Mouse (Mus musculus): ENCODE results near the gene Col26a1.
A peak's percentile ranks its signal among the peaks of the same experiment; 100 is the strongest.

Col26a1 gene

DNA sequence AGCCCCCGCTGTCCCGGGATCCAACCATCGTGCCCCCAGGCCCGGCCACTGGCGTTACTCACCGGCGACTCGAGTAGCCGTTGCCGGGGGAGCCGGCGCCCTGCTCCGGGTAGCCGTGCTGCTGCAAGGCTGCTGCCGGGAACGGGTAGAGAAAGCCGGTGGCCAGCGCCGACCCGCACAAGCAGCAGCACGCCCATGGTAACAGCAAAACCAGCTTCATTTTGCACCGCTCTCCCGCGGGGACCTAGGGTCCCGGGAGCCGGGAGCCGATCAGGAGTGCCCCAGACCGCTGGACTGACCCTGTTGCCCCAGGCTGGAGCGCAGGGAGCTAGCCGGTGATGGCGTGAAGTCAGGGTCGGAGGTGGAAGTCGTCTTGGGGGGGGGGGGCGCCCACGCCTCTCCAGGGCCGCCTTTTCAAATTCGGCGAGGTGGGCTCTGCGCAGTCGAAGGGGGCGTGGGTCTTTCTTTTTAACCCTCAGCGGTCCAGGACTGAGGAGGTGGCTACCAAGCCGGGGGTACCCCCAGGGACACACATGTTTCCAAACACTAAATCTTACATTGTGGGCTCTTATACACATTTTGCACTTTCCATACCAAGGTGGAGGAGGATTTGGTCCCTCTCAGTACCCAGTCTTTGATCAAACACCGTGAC lies at the start of gene Col26a1:
TSS of gene Col26a1 (minus strand) at position 422 of the 652 bp plus-strand sequence.
- DNase-seq (ENCODE audit: low read depth) = no peak

DNA sequence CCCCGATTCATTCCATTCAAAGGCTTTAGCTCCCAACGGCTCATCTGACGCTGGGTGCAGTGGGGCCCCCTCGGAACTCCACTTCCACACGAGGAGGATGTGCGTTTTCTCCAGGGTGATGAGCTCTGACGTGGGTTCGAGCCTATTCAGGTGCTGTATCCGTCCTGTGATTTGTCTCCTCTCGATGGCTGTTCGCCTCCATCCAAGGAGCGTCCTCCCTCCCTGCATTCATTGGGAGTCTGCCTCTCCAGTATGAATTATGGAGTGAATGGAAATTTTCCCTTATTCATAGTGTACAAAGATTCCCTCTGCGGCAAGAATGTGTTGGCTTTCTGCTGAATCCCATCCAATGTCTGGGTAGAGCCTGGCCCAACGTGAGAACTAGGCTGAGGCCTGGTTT lies 48.9 kb upstream of the Col26a1 start:
- DNase-seq (ENCODE audit: low read depth) = no peak

DNA sequence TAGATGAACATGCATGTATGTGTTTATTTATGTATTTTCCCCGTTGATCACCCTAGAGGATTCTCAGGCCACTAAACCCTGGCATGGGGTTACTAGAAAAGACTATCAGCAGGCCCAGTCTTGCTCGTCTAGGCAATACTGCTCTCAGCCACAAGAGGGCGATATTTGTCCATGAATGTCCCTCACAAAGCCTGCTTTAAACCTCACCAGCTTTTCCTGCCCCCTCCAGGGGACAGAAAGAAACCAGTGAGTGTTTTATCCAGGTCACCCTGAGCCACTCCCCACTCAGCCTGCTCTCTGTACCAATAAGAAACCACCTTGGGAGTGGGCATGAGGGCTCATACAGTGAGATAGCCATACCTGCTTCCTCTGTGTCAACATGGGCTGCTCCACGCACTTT lies 46.1 kb upstream of the Col26a1 start:
- peak; percentile 86 for DNase-seq (ENCODE audit: low read depth)

DNA sequence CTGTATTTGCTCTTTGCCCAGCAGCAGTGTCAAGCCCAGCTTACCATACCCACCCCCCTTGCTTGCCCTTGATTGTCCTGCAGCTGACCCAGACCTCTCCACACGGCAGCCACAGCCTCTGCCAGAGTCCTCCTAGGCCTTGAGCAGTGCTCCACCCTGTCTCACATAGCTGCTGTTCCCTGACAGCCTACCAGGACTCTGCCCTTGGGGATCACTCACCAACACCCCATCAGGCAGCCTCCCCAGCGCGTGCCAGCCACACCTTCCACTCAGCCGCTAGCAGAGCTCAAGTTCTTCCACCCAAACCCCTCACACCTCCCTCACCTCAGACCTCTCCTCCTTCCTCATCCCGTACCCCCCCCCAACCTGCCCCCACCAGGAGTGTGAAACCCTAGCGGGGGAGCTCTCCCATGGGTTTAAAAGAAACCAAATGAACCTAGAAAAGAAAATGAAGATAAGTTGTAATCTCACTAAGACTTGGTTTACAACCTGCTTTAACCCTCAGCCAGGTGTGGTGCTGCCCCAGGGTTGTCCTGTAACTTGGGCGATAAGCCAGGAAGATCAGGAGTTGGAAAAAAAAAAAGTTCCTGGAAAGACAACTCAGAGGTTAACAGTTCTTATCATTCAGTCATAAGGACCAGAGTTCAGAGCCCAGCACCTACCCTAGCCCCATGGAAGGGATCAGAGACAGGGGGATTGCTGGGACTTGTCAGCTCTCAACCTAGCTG lies 40.9 kb upstream of the Col26a1 start:
- DNase-seq (ENCODE audit: low read depth) = no peak

DNA sequence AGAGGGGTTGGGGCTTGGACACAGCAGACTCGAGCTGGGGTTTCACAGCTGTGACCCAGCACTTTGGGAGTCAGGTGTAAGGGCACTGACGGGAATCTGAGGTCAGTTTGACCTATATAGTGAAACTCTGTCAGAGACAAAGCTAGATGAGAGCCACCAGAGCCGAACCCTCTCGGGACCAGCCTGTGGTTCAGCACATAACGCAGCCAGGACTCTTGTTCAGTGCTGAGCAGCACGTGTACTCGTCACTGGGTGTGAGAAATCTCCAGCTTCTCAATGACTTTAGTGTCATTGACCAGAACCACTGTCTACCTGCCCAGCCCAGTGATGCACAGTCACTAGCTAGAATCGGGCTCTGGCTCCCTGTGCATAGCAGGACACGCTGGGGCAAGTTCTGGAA lies 39.8 kb upstream of the Col26a1 start:
- DNase-seq (ENCODE audit: low read depth) = no peak

DNA sequence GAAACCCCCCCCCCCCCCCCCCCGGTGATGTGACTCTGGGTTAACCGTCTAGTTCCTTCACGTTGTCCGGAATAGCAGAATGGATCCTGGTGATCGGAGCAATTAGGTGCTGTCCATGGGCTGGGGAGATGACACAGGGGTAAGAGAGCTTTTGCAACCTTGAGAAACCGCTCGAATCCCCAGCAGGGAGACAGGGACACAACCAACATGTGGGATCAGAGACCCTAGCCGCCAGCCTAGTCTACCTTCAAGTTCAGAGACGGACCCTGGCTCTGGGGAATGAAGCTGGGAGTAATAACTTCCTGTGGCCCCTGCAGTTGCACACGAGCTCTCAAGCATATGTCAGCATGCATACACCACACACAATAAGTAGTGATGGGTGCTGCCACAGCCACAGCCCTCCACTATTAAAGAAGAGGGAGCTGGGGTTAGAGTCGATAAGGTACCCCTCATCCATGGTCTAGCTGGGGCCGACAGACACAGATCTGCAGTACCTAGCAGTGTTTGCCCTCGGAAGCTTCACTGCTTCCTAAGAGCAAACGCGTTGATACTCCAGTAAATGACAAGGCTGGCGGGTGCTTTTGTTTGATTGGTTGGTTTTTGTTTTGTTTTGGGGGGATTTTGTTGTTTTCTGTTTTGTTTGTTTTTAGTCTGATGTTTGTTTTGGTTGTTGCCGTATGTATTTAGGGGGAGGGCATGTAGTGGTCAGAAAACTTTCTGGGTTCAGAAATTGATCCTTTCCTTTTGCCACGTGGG lies 36.7 kb upstream of the Col26a1 start:
- peak; percentile 42 for DNase-seq (ENCODE audit: low read depth)

DNA sequence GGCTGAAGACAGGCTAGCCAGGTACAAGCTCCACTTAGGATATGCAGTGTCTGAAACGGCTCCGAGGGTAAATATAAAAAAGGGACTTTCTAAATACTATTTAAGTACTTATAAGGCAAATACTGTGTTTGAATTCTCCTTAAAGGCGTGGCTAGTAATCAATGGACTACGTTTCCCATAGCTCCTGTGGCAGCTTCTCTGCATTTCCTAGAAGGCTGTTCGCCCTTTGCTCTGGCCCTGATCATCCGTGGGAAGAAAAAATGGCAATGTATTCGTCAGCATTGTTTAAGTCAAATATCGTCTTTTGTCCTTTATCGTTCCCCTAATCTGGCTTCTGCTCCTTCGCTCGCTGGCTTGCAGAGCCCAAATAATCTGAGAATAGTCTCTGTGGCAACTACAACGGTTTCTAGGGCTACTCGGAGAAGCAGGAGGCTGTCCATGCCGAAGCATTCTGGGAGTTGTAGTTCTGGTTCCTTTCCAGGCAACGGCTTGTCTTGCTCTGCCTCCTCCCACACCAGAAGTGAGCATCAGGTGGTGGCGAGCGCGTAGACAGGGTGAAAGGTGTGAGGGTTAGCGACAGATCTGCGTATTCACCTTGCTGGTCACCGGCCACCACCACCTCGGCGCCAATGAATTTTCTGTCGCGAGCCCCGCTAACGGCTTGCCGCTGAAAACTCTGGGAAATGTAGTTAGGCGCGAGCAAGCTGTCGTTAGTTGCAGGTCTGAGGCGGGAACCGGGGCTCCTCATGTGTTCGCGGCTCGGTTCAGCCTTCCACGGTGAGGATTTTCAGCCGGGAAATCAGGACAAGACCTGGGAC lies 35.9 kb upstream of the Col26a1 start:
- peak; percentile 92 for DNase-seq (ENCODE audit: low read depth)

DNA sequence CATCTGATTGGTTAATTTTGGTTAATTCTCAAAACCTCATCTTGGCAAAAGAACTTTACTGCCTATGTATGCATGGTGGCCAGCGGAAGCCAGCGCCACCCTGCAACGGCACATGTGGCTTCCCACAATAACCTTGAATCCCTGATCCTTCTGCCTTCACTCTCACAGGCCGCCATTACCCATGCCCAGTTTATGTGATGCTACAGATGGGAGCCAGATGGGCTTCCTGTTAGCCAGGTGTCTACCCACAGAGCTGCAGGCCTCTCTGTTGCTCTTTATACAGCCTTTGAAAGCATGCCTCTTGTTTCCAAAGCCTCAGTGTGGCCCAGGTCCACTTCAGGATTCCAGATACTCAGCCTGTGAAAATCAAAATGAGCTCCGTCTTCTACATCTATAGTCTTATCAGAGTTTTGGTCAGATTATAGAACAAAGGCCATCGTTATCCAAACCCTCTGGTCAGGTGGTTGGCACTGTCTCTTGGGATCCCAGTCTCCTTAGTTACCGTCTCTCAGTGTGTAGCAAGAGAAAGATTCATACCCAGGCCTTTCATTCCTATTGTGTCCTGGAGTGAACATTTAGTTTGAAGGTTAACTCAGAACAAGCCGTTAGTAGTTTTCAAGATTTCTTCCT lies 34.7 kb upstream of the Col26a1 start:
- DNase-seq (ENCODE audit: low read depth) = no peak

DNA sequence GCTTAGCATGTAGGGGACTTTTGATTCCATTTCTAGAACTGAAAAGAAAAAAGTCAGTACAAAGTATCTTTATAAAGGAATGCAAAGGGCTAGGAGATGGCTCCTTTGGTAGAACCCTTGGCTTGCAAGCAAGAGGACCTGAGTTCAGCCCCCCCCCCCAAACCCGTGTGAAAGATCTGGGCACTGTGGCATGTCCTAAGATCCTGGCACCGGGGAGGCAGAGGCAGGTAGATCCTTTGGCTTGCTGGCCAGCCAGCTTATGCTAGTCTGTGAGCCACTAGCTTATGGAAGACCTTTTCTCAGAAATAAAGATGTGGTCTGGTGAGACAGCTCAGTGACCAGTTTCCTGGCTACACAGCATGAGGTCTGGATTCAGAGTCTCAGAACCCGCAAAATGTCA lies 31.2 kb upstream of the Col26a1 start:
- no peak for DNase-seq (ENCODE audit: low read depth)

DNA sequence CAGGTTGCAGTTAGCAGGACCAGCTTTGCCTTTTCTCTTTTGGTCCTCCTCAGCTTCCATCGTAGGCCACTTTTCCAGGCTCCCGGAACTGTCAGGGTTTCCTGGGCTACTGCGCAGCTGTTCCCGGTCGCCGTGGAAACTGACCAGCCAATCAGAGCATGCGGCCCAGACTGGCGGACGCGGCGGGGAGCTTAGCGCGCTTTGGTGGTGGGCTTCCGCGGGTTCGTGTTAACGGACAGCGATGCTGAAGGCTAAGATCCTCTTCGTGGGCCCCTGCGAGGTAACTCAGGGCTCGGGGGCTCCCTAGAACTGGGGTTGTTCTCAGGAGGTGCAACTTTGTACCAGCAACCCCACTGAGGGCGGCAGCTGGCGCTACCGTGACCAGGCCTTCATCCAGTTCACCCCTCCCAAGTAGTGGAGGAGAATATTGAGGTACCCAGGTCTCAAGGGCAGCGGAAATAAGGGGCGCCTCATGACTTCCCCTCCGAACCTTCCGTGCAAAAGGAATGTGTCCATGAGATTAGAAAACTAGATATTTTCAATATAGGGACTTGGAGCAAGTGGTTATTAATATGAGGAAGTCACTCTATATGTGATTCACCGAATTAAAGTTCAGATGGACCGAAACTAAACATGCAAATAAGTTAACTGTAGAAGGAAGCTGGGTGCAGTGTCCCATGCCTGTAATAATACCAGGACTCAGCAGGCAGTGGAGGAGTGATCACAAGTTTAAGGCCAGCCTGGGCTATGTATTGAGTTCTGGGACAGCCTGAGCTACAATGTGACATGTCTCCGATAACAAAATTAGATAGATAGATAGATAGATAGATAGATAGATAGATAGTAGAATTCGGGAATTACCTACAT lies 25.2 kb upstream of the Col26a1 start, which contains the start of gene Ift22:
TSS of gene Ift22 (plus strand) at position 160 of the 867 bp plus-strand sequence.
- DNase-seq (ENCODE audit: low read depth) = peak; percentile 90

DNA sequence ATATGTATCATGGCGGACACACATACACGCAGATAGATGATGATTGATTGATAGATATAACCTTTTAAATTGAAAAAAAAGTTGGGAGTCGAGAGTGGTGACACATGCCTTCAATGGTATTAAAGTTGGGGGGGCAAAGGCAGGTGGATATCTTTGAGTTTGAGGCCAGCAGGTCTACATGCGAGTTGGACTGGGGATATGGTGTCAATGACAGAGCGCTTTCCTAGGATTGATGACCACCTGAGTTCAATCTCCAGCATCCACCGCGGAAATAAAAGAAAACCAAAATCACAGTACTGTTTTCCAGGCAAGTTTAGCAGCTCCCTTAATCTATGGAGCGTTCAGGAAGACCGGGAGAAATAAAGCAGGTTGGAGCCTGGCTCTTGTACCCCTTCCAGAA lies 24.6 kb upstream of the Col26a1 start:
- no peak for DNase-seq (ENCODE audit: low read depth)

DNA sequence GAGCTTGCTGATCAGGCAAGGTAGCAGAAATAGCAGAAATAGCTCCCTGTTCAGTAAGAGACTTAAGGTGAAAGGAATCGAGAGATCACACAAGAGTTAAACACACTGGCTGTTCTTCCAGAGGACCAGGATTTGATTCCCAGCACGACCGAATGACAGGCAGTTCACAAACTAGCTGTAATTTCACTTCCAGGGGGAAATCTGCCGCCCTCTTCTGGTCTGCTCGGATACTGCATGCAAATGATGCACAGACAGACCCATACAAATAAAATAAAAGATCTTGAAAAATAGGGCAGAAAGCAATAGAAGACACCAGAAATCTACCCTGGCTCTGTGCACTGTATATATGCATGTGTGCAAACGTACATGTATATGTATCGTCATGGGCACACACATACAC lies 22.6 kb upstream of the Col26a1 start:
- DNase-seq (ENCODE audit: low read depth) = peak; percentile 66

DNA sequence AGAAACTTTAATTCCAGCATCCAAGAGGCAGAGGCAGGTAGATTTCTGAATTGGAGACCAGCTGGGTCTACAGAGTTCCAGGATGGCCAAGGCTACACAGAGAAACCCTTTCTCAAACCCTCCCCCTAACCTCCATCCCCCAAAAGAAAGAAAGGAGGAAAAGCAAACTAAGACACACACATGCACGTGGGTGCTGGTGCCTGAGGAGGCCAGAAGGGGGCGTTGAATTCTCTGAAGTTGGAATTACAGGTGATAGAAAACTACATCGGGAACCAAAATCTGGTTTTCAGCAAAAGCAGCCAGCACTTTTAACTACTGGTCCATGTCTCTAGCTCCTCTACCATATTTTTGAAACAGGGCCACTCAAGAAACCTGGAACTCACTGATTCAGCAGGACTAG lies 21.6 kb upstream of the Col26a1 start:
- no peak for DNase-seq (ENCODE audit: low read depth)

DNA sequence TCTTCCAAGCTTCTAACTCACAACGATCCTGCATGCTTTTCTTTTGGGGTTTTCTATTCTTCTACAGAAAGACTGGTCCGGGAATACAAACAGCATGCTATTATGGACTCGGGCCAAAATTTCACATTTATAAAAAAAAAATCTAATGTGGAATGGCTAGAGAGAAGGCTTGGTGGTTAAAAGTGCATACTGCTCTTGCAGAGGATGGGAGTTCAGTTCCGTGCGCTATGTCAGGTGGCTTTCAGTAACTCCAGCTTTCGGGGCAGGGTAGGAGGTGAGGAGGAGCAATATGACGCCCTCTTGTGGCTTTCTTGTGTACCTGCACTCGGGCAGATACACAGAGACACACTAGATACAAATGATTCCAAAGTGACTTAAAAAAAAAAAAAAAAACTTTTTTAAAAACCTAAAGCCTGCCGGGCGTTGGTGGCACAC lies 12.5 kb upstream of the Col26a1 start:
- DNase-seq (ENCODE audit: low read depth) = no peak

DNA sequence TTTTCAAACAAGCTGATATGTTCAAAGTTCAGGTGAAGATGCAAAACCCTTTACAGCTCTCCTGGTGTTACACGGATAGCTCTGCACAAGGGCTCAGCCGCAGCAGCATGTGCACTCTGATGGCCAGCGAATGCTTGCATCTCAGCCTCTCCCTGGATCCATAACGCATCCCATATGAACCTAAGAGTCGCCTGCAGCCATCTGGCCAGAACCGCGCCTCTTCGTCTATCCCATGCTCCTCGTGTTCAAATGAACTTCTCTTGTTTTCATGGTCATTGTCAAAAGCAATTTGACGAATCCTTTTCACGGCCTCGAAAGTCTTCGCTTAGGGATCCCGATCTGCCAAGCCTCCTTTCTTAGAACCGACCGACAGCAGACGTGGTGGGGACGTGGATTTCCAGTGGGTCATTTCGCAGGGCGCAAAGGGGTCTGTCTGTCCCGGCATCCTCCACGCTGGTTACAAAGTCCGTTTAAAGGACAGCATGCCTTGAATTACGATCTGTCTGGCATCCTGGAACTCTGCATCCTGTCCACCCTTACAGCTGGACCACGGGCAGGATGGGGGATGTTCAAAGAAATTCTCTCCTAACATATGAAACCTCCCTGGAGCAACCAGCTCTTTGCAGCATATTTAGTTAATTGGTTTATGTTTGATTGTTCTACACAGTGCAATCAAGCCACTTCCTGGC lies 12.0 kb upstream of the Col26a1 start:
- DNase-seq (ENCODE audit: low read depth) = no peak

DNA sequence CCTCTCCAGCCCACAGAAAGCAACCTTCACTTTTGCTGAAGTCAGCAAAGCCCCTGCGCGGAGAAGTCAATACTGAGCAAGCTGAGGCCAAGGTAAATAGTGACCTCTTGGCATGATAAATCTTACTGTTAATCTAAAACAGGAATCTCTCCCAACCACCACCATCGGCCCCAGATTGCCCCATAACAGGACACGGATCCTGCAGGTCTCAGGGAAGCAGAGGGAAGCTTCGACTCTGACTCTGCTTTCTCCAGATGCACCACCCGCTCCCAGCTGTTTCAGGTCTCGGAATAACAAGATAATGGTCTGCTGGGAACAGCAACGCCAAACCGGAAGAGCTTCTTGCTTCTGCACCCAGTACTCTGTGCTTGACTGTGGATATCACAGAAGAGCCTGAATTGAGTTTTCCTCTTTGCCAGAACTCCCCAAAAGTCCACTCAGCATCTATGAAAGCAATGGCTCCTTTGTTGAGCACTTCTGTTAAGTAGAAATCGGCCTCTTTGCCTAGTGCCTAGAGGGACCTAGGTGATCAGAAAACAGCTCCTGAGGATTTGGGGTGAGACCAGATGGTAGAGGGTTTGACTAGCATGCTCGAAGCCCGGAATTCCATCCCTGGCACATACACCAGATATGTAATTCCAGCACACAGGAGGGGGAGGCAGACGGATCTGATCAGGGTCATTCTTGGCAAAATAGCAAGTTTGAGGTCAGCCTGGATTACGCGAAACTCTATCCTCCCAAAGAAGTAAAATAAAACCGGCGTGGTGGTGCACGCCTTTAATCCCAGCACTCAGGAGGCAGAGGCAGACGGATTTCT lies 5.7 kb upstream of the Col26a1 start:
- DNase-seq (ENCODE audit: low read depth) = no peak

DNA sequence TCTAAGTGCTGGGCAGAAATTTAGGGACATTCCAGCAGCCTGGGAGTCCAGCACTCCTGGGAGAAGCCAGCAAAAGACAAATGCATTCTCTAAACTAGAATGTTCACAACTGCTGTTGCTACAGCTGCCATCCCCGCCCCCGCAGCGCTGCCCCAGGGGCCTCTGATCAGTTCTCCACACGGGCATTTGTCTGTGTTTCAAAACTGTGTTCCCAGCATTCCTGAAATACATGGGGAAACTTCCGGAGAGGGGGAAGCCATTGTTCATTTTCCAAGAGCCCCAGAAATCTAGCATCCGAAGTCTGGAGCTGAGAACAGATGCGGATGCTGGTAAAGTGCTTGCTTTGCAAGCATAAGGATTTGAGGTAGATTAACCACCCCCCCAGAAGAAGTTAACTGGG lies 3.9 kb upstream of the Col26a1 start:
- DNase-seq (ENCODE audit: low read depth) = no peak

DNA sequence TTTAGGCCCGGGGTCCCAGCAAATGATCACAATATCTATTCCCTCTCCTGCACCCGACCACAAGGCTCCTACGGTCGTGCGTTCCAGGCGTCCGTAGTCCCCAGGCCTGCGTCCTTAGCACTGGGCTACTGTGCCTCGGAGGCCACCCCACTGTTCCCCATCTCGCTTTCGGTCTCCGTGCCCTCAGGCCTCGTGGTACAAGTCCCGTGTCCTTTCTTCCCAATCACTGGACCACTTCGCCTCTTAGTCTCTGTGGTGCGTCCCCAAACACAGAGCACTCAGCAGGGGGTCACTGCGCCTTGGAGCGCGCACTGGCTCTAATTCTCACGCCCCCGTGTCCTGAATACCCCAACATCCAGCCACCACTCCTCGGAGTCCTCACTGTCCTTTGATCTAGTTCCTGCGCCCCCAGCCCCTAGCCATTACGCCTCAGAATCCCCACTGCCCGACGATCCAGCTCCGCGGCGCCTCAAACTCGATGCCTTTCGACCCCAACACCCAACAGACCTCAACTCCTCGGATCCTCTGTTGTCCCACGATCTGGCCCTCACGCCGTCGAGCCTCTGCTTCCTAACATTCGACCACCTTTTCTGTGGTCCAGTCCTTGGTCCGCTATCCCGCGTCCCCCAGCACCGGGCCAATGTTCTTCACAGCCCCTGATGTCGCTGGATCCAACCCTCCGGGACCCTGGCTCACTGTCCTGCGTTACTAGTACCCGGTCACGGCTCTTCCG lies 788 bp downstream of the Col26a1 start:
- DNase-seq (ENCODE audit: low read depth) = no peak
